Mouse (Mus musculus): ENCODE measurements around the gene Klra1.
"Not testable (repeated sequence)": the region's sequence is repeated elsewhere in the genome, so short reads cannot be mapped to it uniquely, and the experiment has no call there.

Klra1 gene

GRCm38 (mm10) chr6:130386750-130387149 is at the start of gene Klra1:
Klra1 (minus strand) TSS chr6:130386874.
- DNase-seq, result no peak

DNA sequence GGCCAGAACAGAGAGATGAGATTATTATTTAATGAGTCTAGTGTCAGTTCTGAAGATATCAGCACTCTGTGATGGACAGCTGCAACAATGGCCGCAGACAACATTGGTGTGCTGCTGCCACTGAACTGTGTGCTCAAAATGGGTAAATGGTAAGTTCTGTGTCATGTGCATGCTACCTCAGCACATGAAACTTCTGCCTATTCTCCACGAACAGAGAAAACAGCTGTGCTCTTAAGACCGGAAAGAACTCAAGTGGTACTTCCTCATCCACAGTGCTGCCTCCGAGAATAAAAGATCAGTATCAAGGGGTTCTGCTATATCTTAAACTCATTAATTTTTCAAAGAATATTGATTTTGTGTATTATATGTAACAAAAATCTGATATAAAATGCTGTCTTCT is 42.8 kb upstream of the Klra1 start:
- no peak for DNase-seq

DNA sequence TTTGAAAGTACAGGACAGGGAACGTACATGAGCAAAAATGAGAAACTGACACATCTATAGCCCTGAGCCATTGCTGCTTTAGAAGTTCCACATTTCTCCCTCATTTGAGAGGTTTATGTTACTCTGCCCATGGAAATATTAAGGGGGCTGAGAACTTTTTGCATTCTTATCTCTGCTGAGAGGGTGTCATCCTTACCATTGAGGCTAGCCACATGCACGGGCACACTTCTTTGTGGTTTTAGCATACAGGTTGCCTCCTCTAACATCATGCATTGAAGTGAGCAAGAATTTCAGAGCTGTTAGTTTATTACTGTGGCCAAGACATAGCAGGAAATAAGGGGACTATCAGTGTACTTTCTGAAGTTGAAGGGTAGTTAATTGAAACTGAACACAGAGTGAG is 32.5 kb upstream of the Klra1 start:
- DNase-seq, result no peak

GRCm38 (mm10) chr6:130404882-130405281 is 18.2 kb upstream of the Klra1 start:
- no peak for DNase-seq

DNA sequence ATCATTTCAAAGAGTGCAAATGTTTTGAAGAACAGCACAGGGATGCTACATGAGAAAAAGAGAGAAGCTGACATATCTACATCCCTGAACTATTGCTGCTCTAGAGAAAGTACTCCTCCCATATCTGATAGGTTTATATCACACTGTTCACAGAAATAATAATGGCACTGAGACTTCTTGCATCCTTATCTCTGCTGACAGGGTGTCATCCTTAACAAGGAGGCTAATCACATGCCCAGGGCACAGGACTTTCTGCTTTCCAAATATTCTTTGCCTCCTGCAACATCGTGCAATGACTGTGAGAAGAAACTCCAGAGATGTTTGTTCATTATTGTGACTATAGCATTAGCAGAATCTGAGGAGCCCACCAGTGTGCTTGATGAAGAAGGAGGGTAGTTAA is 871 bp downstream of the Klra1 start:
- no peak for DNase-seq

DNA sequence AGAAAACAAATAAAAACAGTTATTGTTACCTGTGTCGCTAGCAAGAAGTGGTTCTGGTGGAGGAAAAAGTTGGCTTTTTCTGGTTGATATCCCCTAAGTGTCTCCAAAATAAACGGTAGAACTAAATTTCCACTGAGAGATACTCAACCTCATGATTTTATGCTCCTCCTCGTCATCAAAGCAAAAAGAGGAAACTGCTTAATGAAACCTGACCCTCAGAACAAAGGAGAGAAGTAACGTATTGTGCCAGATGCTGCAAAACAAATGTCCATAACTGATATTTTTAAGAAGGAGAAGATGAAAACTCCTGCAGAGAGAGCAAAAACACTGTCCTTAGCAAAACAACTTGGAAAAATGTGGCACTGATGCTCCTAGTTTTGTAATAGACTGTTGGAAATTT is 4.3 kb downstream of the Klra1 start:
- DNase-seq, result no peak

DNA sequence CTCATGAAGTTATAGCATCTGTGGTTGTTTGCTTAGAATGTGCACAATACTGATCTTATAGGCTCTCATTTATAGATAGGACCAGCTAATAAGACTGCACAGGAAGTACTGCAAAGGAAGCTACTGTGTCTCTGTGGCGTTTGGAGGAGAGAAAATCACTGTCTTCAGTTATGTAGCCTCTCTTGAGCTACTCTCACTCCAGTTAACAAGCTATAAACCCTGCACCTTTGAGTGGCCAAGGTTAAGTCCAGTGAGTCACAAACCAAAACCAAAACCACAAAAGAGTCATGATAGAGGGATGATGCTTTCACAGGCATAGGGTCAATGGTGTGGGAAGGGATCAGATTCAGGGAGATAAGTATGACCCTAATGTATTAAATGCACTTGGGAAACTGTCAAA is 41.3 kb downstream of the Klra1 start:
- not testable (repeated sequence) for DNase-seq

DNA sequence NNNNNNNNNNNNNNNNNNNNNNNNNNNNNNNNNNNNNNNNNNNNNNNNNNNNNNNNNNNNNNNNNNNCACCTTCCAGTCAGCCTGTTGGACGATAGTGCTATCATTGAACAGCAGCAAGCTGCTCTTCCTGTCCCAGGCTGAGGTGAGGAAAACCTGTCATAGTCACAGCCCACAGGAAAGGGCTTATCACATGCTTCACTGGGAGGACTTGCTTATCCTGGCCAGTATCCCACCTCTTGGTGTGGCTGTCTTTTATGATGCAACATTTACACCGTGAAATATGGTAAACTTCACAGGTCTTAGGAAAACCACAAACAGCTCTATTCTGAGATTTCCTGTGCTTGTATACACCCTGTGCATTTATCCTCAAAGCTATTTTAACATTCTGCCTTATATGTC is 44.7 kb downstream of the Klra1 start:
- DNase-seq, result not testable (repeated sequence)

DNA sequence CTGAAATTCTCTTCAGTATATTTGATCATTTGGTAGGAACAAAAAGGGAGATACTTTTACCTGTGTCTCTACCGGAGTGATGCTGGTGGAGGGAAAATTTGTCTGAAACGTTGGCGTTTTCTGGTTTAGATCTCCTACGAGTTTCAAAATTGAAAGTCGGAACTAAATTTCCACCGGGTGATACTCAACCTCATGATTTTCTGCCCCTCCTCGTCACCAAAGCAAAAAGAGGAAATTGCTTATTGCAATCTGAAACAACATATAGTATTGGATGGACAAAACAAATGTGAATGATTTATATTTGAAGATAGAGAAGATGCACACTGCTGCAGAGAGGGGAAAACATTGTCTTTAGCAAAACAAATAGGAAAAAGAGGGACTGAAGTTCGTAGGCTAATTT is 49.3 kb downstream of the Klra1 start, which contains the start of gene Klra3:
Gene Klra3, minus strand, starts transcription at position 164 of the 400 bp plus-strand sequence.
- DNase-seq, result no peak

Data from right cerebral cortex, adult 18-20 months (tissue).